Mouse (Mus musculus) kidney, adult 11 months (tissue): ENCODE measurements around the gene Samd4b.
"Not testable (repeated sequence)": the region's sequence is repeated elsewhere in the genome, so short reads cannot be mapped to it uniquely, and the experiment has no call there.

Experiments
- DNase-seq: peaks from one replicate; pipeline ENCODE4 v3.0.0; 2022

Gene Samd4b

GRCm38 (mm10) chr7:28597642-28598446 lies at the start of gene Samd4b, which contains the start of gene Pak4:
Gene Samd4b, minus strand, starts transcription at chr7:28598144.
Gene Pak4, minus strand, starts transcription at chr7:28598185.
- DNase-seq: peak; percentile 98

GRCm38 (mm10) chr7:28647016-28647415 lies 49.1 kb upstream of the Samd4b start:
- no peak for DNase-seq

GRCm38 (mm10) chr7:28645947-28646475 lies 48.1 kb upstream of the Samd4b start:
- no peak for DNase-seq

- no peak for DNase-seq
Measured at GRCm38 (mm10) chr7:28645366-28645765, 47.4 kb upstream of the Samd4b start.

- DNase-seq: no peak
Measured at GRCm38 (mm10) chr7:28641546-28641945, 43.6 kb upstream of the Samd4b start.

- peak; percentile 10 for DNase-seq
Measured at GRCm38 (mm10) chr7:28637511-28637910, 39.6 kb upstream of the Samd4b start.

GRCm38 (mm10) chr7:28634128-28634527 lies 36.2 kb upstream of the Samd4b start:
- DNase-seq: no peak

- no peak for DNase-seq
Measured at GRCm38 (mm10) chr7:28631073-28631472, 33.1 kb upstream of the Samd4b start, which contains the start of gene Acp7. Gene Acp7, minus strand, starts transcription at chr7:28631332.

GRCm38 (mm10) chr7:28624791-28625190 lies 26.8 kb upstream of the Samd4b start:
- DNase-seq: no peak

- DNase-seq: no peak
Measured at GRCm38 (mm10) chr7:28619098-28619715, 21.3 kb upstream of the Samd4b start.

- no peak for DNase-seq
Measured at GRCm38 (mm10) chr7:28605951-28606350, 8.0 kb upstream of the Samd4b start.

- DNase-seq: not testable (repeated sequence)
Measured at GRCm38 (mm10) chr7:28603788-28604187, 5.8 kb upstream of the Samd4b start.

GRCm38 (mm10) chr7:28603136-28603535 lies 5.2 kb upstream of the Samd4b start:
- DNase-seq: no peak

- no peak for DNase-seq
Measured at GRCm38 (mm10) chr7:28601668-28602067, 3.7 kb upstream of the Samd4b start.

GRCm38 (mm10) chr7:28601029-28601428 lies 3.1 kb upstream of the Samd4b start:
- DNase-seq: no peak

GRCm38 (mm10) chr7:28598951-28599350 lies 1.0 kb upstream of the Samd4b start:
- DNase-seq: no peak

GRCm38 (mm10) chr7:28597277-28597570 lies 720 bp downstream of the Samd4b start:
- DNase-seq: no peak

GRCm38 (mm10) chr7:28596436-28597276 lies 1.3 kb downstream of the Samd4b start:
- DNase-seq: peak; percentile 93

- DNase-seq: no peak
Measured at GRCm38 (mm10) chr7:28595751-28596435, 2.1 kb downstream of the Samd4b start.

GRCm38 (mm10) chr7:28593206-28594111 lies 4.5 kb downstream of the Samd4b start:
- peak; percentile 67 for DNase-seq

GRCm38 (mm10) chr7:28591862-28592261 lies 6.1 kb downstream of the Samd4b start:
- no peak for DNase-seq
